Mouse (Mus musculus): ENCODE results near the gene Fosl1.

DNA sequence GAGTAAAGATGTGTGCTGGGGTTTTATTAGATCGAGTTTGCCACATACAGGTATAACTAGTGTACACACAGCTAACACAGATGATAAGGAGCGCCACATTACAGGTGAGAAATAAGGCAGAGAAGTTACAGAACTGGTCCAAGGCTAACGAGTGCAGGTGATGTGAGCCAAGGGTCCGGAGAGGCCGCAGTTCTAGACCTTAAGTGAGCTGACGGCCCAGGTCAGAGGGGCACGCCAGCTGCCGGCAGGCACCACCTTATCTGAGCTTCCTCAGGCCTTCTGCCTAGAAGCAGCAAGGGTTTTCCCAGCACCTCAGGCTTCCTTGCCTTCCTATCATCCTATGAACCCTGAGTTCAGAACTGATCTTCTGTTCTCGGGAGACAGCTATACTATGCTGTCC lies 27.7 kb upstream of the Fosl1 start:
- TF ChIP-seq CTCF (IDR thresholded peaks at IDR 0.05; ENCODE audit: insufficient read depth, low read length), result no peak
- TF ChIP-seq POLR2A (IDR thresholded peaks at IDR 0.05; ENCODE audit: borderline replicate concordance, extremely low read depth, low read depth, low read length), result no peak

Measured in lung, adult 2 months (tissue).